ENCODE assay signal across 28 mouse cellular contexts in genomic region chr10:28401796-28402195, GRCm38 (mm10).
"Had no signal": no experiment of that assay in that cellular context is flagged by ENCODE, and none has a peak within 500 bp of the region (broad histone marks: within the 10 kb centered on the region; RNA-seq: fewer than 3 reads in every experiment).

No protein-coding gene starts in this region.

- ATAC-seq: hindbrain, embryonic 16.5 days; inflammation-experienced regulatory T-cells, adult 6 months; intestine, embryonic 15.5 days; intestine, postnatal 0 days had no signal

- DNase-seq: gastrocnemius, adult 2 months; gastrocnemius, postnatal 10 days; gastrocnemius, postnatal 25 days; heart, adult 18-20 months; heart, postnatal 10 days; heart, postnatal 4 days; kidney, adult 18-20 months; kidney, adult 8-10 months; kidney, postnatal 10 days; kidney, postnatal 25 days; kidney, postnatal 4 days; liver; liver, embryonic 13.5 days had no signal

- H3K9ac ChIP-seq: heart, embryonic 12.5 days; hindbrain, embryonic 12.5 days; hindbrain, embryonic 14.5 days; intestine, embryonic 15.5 days; limb, embryonic 12.5 days; liver, embryonic 13.5 days; liver, embryonic 15.5 days had no signal

- H3K27ac ChIP-seq: gastrocnemius, adult 2 months; heart, embryonic 10.5 days; hindbrain, embryonic 10.5 days; hindbrain, embryonic 12.5 days; hindbrain, embryonic 14.5 days; intestine, embryonic 15.5 days; layer of hippocampus, adult 2 months; left cerebral cortex, adult 2 months; limb, embryonic 10.5 days; limb, embryonic 12.5 days; liver, embryonic 13.5 days; liver, embryonic 15.5 days had no signal

- H3K4me2 ChIP-seq: heart, embryonic 12.5 days; hindbrain, embryonic 12.5 days; hindbrain, embryonic 14.5 days; intestine, embryonic 15.5 days; limb, embryonic 12.5 days; liver, embryonic 11.5 days; liver, embryonic 13.5 days; liver, embryonic 15.5 days had no signal

- H3K27me3 ChIP-seq: heart, embryonic 12.5 days; hindbrain, embryonic 12.5 days; intestine, embryonic 15.5 days; limb, embryonic 12.5 days; liver, embryonic 13.5 days; liver, embryonic 15.5 days had no signal

- H3K4me1 ChIP-seq: heart, embryonic 10.5 days; heart, embryonic 12.5 days; hindbrain, embryonic 10.5 days; hindbrain, embryonic 12.5 days; intestine, embryonic 15.5 days; limb, embryonic 10.5 days; limb, embryonic 12.5 days; liver, embryonic 13.5 days; liver, embryonic 15.5 days had no signal

- H3K4me3 ChIP-seq: gastrocnemius, adult 2 months; heart, embryonic 10.5 days; heart, embryonic 12.5 days; hindbrain, embryonic 10.5 days; hindbrain, embryonic 12.5 days; intestine, embryonic 15.5 days; layer of hippocampus, adult 2 months; left cerebral cortex, adult 2 months; limb, embryonic 10.5 days; limb, embryonic 12.5 days; liver, embryonic 13.5 days; liver, embryonic 15.5 days had no signal

- H3K36me3 ChIP-seq: heart, embryonic 10.5 days; heart, embryonic 12.5 days; hindbrain, embryonic 10.5 days; hindbrain, embryonic 12.5 days; intestine, embryonic 15.5 days; limb, embryonic 10.5 days; limb, embryonic 12.5 days; liver, embryonic 13.5 days; liver, embryonic 15.5 days had no signal

- H3K9me3 ChIP-seq: heart, embryonic 10.5 days; heart, embryonic 12.5 days; hindbrain, embryonic 10.5 days; hindbrain, embryonic 12.5 days; intestine, embryonic 15.5 days; limb, embryonic 10.5 days; limb, embryonic 12.5 days; liver, embryonic 13.5 days; liver, embryonic 15.5 days had no signal
